Mouse (Mus musculus): ENCODE results near the gene Map4k4. TPM values are rescaled to one million over a fixed set of nuclear protein-coding genes. Genes with fewer than 3 reads are reported as not detected.

Gene Map4k4
- total and polyA plus RNA-seq, 3 experiments = 0.04 to 0.21 TPM; not detected in 1

- H3K4me1 ChIP-seq (ENCODE audit: control insufficient read depth in 1 of 2, insufficient read depth in 2 of 2, low read length in 2 of 2) = 0 out of 4 replicates have a peak, but pooled peaks cover 0 to under 1% of the 10 kb centered on the region in 2 experiments
- no peak for DNase-seq (ENCODE audit: low read depth, low spot score)
- H3K9ac ChIP-seq (ENCODE audit: control insufficient read depth, low read depth, low read length, poor library complexity, severe bottlenecking) = no peak overlapping the region
- H3K27me3 ChIP-seq (ENCODE audit: control insufficient read depth in 1 of 2, insufficient read depth in 2 of 2, low read length in 2 of 2) = no peaks in the 10 kb centered on the region
- no peaks in the 10 kb centered on the region for H3K79me2 ChIP-seq (ENCODE audit: control insufficient read depth, insufficient read depth, low read length, poor library complexity)
- H3K9me3 ChIP-seq (replicated peaks; ENCODE audit: insufficient read depth, low read length) = no peaks in the 10 kb centered on the region
- no peak overlapping the region for H3K27ac ChIP-seq (ENCODE audit: control insufficient read depth, low read depth, low read length)
- no peak for TF ChIP-seq MAX (IDR thresholded peaks at IDR 0.05; ENCODE audit: low read length)
- TF ChIP-seq TAL1 (IDR thresholded peaks at IDR 0.05; ENCODE audit: low read length) = no peak
- TF ChIP-seq MAZ (IDR thresholded peaks at IDR 0.05; ENCODE audit: low read depth, low read length) = no peak
- TF ChIP-seq RAD21 (IDR thresholded peaks at IDR 0.05; ENCODE audit: low read depth, low read length) = no peak
- no peak for TF ChIP-seq ZKSCAN1 (IDR thresholded peaks at IDR 0.05; ENCODE audit: low read depth, low read length)
- TF ChIP-seq GATA1 (IDR thresholded peaks at IDR 0.05; ENCODE audit: low read depth, low read length) = no peak
- no peak for TF ChIP-seq MYC (IDR thresholded peaks at IDR 0.05; ENCODE audit: low read depth, low read length)
- TF ChIP-seq RCOR1 (IDR thresholded peaks at IDR 0.05; ENCODE audit: low read depth, low read length) = no peak
- no peak for TF ChIP-seq NELFE (IDR thresholded peaks at IDR 0.05; ENCODE audit: low read depth, low read length)
- TF ChIP-seq POLR2AphosphoS5 (IDR thresholded peaks at IDR 0.05; ENCODE audit: borderline replicate concordance, low read depth, low read length) = no peak
- no peak for TF ChIP-seq ZMIZ1 (IDR thresholded peaks at IDR 0.05; ENCODE audit: low read depth, low read length)
- no peak for TF ChIP-seq MYB (IDR thresholded peaks at IDR 0.05; ENCODE audit: low read depth, low read length)
- TF ChIP-seq E2F4 (IDR thresholded peaks at IDR 0.05; ENCODE audit: borderline replicate concordance, low read depth, low read length) = no peak
- TF ChIP-seq KAT2A (conservative IDR thresholded peaks at IDR 0.05; ENCODE audit: low read depth, low read length) = no peak
- no peak for TF ChIP-seq GABPA (IDR thresholded peaks at IDR 0.05; ENCODE audit: low read depth, low read length)
- TF ChIP-seq USF2 (IDR thresholded peaks at IDR 0.05; ENCODE audit: borderline replicate concordance in 1 of 2, insufficient read depth in 1 of 2, low read depth in 1 of 2, low read length in 2 of 2) = no peak
- TF ChIP-seq HCFC1 (IDR thresholded peaks at IDR 0.05; ENCODE audit: low read depth, low read length) = no peak
- TF ChIP-seq ZC3H11A (IDR thresholded peaks at IDR 0.05; ENCODE audit: low read depth, low read length) = no peak
- no peak for TF ChIP-seq SIN3A (IDR thresholded peaks at IDR 0.05; ENCODE audit: low read length)
- no peak for TF ChIP-seq EP300 (IDR thresholded peaks at IDR 0.05; ENCODE audit: low read depth in 1 of 2, low read length in 2 of 2)
- no peak overlapping the region for H3K4me3 ChIP-seq (ENCODE audit: control insufficient read depth in 1 of 2, insufficient read depth in 1 of 2, low read depth in 2 of 2, low read length in 2 of 2)
- H3K36me3 ChIP-seq (ENCODE audit: control insufficient read depth in 1 of 2, insufficient read depth in 2 of 2, low read length in 2 of 2) = peaks cover 0 to 1% of the 10 kb centered on the region in 2 experiments; a peak in 2 of 4 replicates
These were observed 63.1 kb downstream of the Map4k4 start for GRCm38 (mm10) chr1:39963821-39964220.

- no peak for TF ChIP-seq ELF1 (IDR thresholded peaks at IDR 0.05; ENCODE audit: low read depth, low read length)
- no peak for TF ChIP-seq USF1 (IDR thresholded peaks at IDR 0.05; ENCODE audit: low read depth, low read length)
- TF ChIP-seq UBTF (IDR thresholded peaks at IDR 0.05; ENCODE audit: borderline replicate concordance, insufficient read depth, low read depth, low read length) = no peak
- no peak for TF ChIP-seq ETS1 (IDR thresholded peaks at IDR 0.05; ENCODE audit: low read depth, low read length)
- no peak for TF ChIP-seq GATA1 (IDR thresholded peaks at IDR 0.05; ENCODE audit: low read depth, low read length)
- TF ChIP-seq ZC3H11A (IDR thresholded peaks at IDR 0.05; ENCODE audit: low read depth, low read length) = no peak
- TF ChIP-seq EP300 (IDR thresholded peaks at IDR 0.05; ENCODE audit: low read depth in 1 of 2, low read length in 2 of 2) = no peak
- no peak for TF ChIP-seq CHD2 (IDR thresholded peaks at IDR 0.05; ENCODE audit: low read length)
- no peak for TF ChIP-seq ZNF384 (IDR thresholded peaks at IDR 0.05; ENCODE audit: low read depth, low read length)
- TF ChIP-seq SIN3A (IDR thresholded peaks at IDR 0.05; ENCODE audit: low read length) = no peak
- no peak for TF ChIP-seq MAX (IDR thresholded peaks at IDR 0.05; ENCODE audit: low read length)
- Histone ChIP-seq H3K36me3 (ENCODE audit: control insufficient read depth in 1 of 2, insufficient read depth in 2 of 2, low read length in 2 of 2) (peaks cover 0 to 5% of the 10 kb centered on the region in 2 experiments; a peak in 2 of 4 replicates), H3K4me1 (ENCODE audit: control insufficient read depth in 1 of 2, insufficient read depth in 2 of 2, low read length in 2 of 2) (peaks cover 2 to 5% of the 10 kb centered on the region in 2 experiments; a peak in 2 of 4 replicates), H3K79me2 (ENCODE audit: control insufficient read depth, insufficient read depth, low read length, poor library complexity) (no peaks in the 10 kb centered on the region), H3K9ac (ENCODE audit: control insufficient read depth, low read depth, low read length, poor library complexity, severe bottlenecking) (no peak overlapping the region), H3K27me3 (ENCODE audit: control insufficient read depth in 1 of 2, insufficient read depth in 2 of 2, low read length in 2 of 2) (no peaks in the 10 kb centered on the region), H3K27ac (ENCODE audit: control insufficient read depth, low read depth, low read length) (no peak overlapping the region), H3K4me3 (ENCODE audit: control insufficient read depth in 1 of 2, insufficient read depth in 1 of 2, low read depth in 2 of 2, low read length in 2 of 2) (no peak overlapping the region), H3K9me3 (replicated peaks; ENCODE audit: insufficient read depth, low read length) (no peaks in the 10 kb centered on the region)
- no peak for DNase-seq (ENCODE audit: low read depth, low spot score)
These were observed 63.7 kb downstream of the Map4k4 start for GRCm38 (mm10) chr1:39964427-39964826.

Data from MEL (cell line).